Mouse (Mus musculus) right cerebral cortex, postnatal 14 days (tissue): ENCODE data around the gene Rhox10.
"Not testable (repeated sequence)": the region's sequence is repeated elsewhere in the genome, so short reads cannot be mapped to it uniquely, and the experiment has no call there.

Experiments used
- DNase-seq: peaks from one replicate; pipeline ENCODE4 v3.0.0; 2022

Gene Rhox10

GRCm38 (mm10) chrX:38066175-38066574 lies at the start of gene Rhox10:
Gene Rhox10 (plus strand): TSS chrX:38066475.
- DNase-seq: no peak

GRCm38 (mm10) chrX:38018597-38018996 lies 47.7 kb upstream of the Rhox10 start, which contains the start of gene Btg1-ps1:
Gene Btg1-ps1 (minus strand): TSS chrX:38018815.
- not testable (repeated sequence) for DNase-seq

GRCm38 (mm10) chrX:38033841-38034240 lies 32.4 kb upstream of the Rhox10 start:
- DNase-seq: no peak

GRCm38 (mm10) chrX:38039666-38040065 lies 26.6 kb upstream of the Rhox10 start:
- DNase-seq: no peak

- not testable (repeated sequence) for DNase-seq
Measured at GRCm38 (mm10) chrX:38043014-38043413, 23.3 kb upstream of the Rhox10 start, which contains the start of gene Btg1-ps2. Gene Btg1-ps2 (minus strand): TSS chrX:38043114.

GRCm38 (mm10) chrX:38061544-38061943 lies 4.7 kb upstream of the Rhox10 start:
- DNase-seq: no peak

GRCm38 (mm10) chrX:38084226-38084625 lies 18.0 kb downstream of the Rhox10 start:
- DNase-seq: peak; percentile 54

- no peak for DNase-seq
Measured at GRCm38 (mm10) chrX:38085041-38085440, 18.8 kb downstream of the Rhox10 start, which contains the start of gene Rhox11. Gene Rhox11 (minus strand): TSS chrX:38085141.

GRCm38 (mm10) chrX:38110807-38111206 lies 44.5 kb downstream of the Rhox10 start, which contains the start of gene Rhox12:
Gene Rhox12 (minus strand): TSS chrX:38110907.
- no peak for DNase-seq

- no peak for DNase-seq
Measured at GRCm38 (mm10) chrX:38120982-38121381, 54.7 kb downstream of the Rhox10 start, which contains the start of gene Rhox13. Gene Rhox13 (plus strand): TSS chrX:38121219.
